Mouse (Mus musculus) forebrain, postnatal 0 days (tissue): Measurements from ENCODE around the gene Mad1l1. TPM values are rescaled to one million over a fixed set of nuclear protein-coding genes. Genes with fewer than 3 reads are reported as not detected.

Experiments
- ATAC-seq: fragments of 200-750 bp; cut with Nextera tagmentation; 2 replicates; pipeline ENCODE4 v1.8.0; 2017; ENCODE audit warnings: mild to moderate bottlenecking, moderate library complexity
- DNase-seq: peaks from one replicate; pipeline ENCODE4 v3.0.0-alpha.2; 2015
- H3K27ac ChIP-seq: fragments of 300-500 bp; sonication (generic); 2 replicates; pipeline ENCODE4 v1.5.1; 2014; ENCODE audit warnings: low read depth, mild to moderate bottlenecking, antibody characterized with exemption, low read length, moderate library complexity, mixed read lengths
- H3K27me3 ChIP-seq: fragments of 300-500 bp; sonication (generic); 2 replicates; pipeline ENCODE4 v1.6.1; 2014; ENCODE audit warnings: mild to moderate bottlenecking, low read length, mixed read lengths; ENCODE audit not compliant: insufficient read depth
- H3K36me3 ChIP-seq: fragments of 300-500 bp; sonication (generic); 2 replicates; pipeline ENCODE4 v1.6.1; 2014; ENCODE audit warnings: mild to moderate bottlenecking, moderate library complexity; ENCODE audit not compliant: insufficient read depth
- H3K4me1 ChIP-seq: fragments of 300-500 bp; sonication (generic); 2 replicates; pipeline ENCODE4 v1.6.1; 2014; ENCODE audit warnings: antibody characterized with exemption; ENCODE audit not compliant: insufficient read depth
- H3K4me2 ChIP-seq: fragments of 300-500 bp; sonication (generic); 2 replicates; pipeline ENCODE4 v1.6.1; 2014; ENCODE audit warnings: low read depth, mild to moderate bottlenecking, moderate library complexity
- H3K4me3 ChIP-seq: fragments of 300-500 bp; sonication (generic); 2 replicates; pipeline ENCODE4 v1.5.1; 2014; ENCODE audit warnings: low read depth, low read length, mixed read lengths
- H3K9ac ChIP-seq: fragments of 300-500 bp; sonication (generic); 2 replicates; pipeline ENCODE4 v1.6.1; 2014; ENCODE audit warnings: mild to moderate bottlenecking
- H3K9me3 ChIP-seq: fragments of 300-500 bp; sonication (generic); 2 replicates; pipeline ENCODE4 v1.6.1; 2016; ENCODE audit warnings: low read length
- CTCF ChIP-seq: sonication (generic); IDR thresholded peaks from 2 replicates; pipeline ENCODE4 v1.5.1; 2016; ENCODE audit warnings: antibody characterized with exemption, control low read depth, low read depth
- WGBS: fragments of 180-500 bp; shearing (Covaris S2); extraction: QIAGEN DNeasy Blood & Tissue Kit; methylation state at CpG from one replicate; pipeline ENCODE4 v1.1.7; 2014; 5-methylcytosine and 5-hydroxymethylcytosine counted together
- polyA plus RNA-seq: library from polyadenylated mRNA; unstranded; fragments of >200 nt; fragmentation: Nextera tagmentation; extraction: Ambion mirVana; gene quantifications from 2 replicates; pipeline ENCODE4 v1.2.1, GENCODE M21; 2015
- total RNA-seq: library from RNA; depleted of rRNA; stranded (reverse); fragments of >200 nt; gene quantifications from 2 replicates; pipeline ENCODE4 v1.2.3, GENCODE M21; 2014

Mad1l1 gene
- total and polyA plus RNA-seq, 2 experiments from 2014 or later = 21.3 to 29.5 TPM

DNA sequence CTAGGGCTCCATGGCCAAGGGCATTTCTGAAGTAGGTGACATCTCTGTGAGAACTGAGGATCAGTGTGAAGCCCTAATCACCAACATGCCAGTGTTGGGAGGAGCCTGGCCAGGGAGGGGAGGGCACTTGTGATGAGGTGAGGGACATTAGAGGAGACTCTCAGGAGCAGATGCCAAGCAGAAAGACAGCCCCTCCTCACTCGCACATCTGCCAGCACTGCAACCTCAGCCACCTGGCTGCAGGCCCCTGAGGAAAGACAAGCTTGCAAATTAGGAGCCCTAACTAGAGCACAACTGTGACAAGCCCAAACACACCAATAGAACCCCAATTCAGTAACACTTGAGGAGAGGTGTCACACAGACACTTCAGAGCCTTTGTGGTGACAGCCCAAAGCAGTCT, 120.2 kb downstream of the Mad1l1 start:
- H3K27ac ChIP-seq = no peak overlapping the region
- WGBS = 93% methylated on average over 1 of the region's 1 CpGs
- no peak overlapping the region for H3K9ac ChIP-seq
- no peak overlapping the region for H3K4me3 ChIP-seq
- no peak overlapping the region for H3K4me2 ChIP-seq
- TF ChIP-seq CTCF = no peak
- ATAC-seq (no peak), DNase-seq (no peak)
- H3K36me3 ChIP-seq = no peaks in the 10 kb centered on the region
- H3K27me3 ChIP-seq = no peaks in the 10 kb centered on the region
- H3K9me3 ChIP-seq = no peaks in the 10 kb centered on the region
- H3K4me1 ChIP-seq = no peaks in the 10 kb centered on the region

DNA sequence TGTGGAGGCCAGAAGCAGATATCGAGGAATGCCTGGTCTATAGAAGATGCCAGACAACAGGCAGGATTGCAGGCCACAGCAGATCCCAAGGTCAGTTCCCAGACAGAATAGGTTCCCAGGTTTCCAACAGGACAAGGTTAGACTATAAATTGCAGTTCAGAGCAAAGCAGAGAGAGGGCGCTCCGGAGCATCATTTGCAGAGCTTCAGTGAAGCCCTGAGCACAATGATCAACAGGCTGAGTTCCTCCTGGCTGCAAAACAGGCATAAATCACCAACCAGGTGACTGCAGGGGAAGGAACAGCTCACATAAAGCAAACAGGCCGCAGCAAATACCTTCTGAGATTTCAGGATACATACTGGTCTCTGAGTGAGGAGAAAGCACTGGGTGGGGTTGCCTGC, 123.6 kb downstream of the Mad1l1 start:
- Histone ChIP-seq H3K4me1 (no peaks in the 10 kb centered on the region; the same call in 1 of the 2 replicates), H3K4me2 (no peak overlapping the region), H3K27ac (no peak overlapping the region), H3K27me3 (no peaks in the 10 kb centered on the region), H3K9me3 (no peaks in the 10 kb centered on the region), H3K4me3 (no peak overlapping the region), H3K36me3 (no peaks in the 10 kb centered on the region), H3K9ac (no peak overlapping the region)
- ATAC-seq = peak; percentile 49; the same call in 1 of the 2 replicates
- DNase-seq = peak; percentile 72
- TF ChIP-seq CTCF = peak; percentile 73
- 40% methylated on average over 4 of the region's 4 CpGs for WGBS

DNA sequence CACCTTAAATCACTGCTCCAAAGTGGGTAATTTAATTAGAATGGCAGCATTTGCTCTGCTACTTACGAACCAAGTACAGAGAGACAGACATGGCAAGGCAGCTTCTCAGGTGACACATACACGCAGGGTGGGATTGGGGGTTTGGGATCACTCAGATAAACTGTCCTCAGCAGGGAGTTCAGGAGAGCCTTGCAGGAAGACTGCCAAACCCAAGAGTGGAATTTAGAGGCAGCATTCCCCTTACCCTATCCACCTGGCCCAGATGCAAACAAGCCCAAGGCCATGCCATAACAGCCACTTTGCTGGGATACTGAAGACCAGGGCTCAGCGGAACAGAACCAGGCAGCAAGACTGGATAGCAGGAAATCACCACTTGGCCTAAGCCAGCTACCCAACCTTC, 124.9 kb downstream of the Mad1l1 start:
- no peak overlapping the region for H3K27ac ChIP-seq
- no peak overlapping the region for H3K9ac ChIP-seq
- H3K36me3 ChIP-seq = no peaks in the 10 kb centered on the region
- H3K4me1 ChIP-seq = no peaks in the 10 kb centered on the region; the same call in 1 of the 2 replicates
- H3K9me3 ChIP-seq = no peaks in the 10 kb centered on the region
- no peak overlapping the region for H3K4me2 ChIP-seq
- H3K27me3 ChIP-seq = no peaks in the 10 kb centered on the region
- TF ChIP-seq CTCF = no peak
- no peak for DNase-seq
- ATAC-seq = no peak
- no peak overlapping the region for H3K4me3 ChIP-seq
- WGBS = 92% methylated on average over 3 of the region's 3 CpGs

DNA sequence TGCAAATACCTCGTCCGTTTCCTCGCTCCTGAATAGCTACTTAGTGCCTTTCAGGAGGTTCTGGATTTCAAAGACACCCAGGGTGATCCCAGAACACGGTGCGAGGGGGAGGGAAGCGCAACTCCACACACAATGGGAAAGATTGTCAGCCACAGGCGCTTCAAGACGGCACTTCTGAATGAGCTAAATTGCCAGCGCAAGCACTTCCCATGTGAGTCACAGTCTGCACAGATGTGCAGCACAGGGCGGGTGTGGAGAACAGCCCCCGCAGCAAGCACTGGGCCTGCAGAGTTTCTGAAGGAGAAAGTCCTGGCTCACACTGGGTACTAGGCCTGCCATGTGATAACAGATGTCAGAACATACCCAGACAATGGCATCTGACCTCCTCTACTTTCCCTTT, 127.2 kb downstream of the Mad1l1 start:
- TF ChIP-seq CTCF = no peak
- DNase-seq = peak; percentile 61

DNA sequence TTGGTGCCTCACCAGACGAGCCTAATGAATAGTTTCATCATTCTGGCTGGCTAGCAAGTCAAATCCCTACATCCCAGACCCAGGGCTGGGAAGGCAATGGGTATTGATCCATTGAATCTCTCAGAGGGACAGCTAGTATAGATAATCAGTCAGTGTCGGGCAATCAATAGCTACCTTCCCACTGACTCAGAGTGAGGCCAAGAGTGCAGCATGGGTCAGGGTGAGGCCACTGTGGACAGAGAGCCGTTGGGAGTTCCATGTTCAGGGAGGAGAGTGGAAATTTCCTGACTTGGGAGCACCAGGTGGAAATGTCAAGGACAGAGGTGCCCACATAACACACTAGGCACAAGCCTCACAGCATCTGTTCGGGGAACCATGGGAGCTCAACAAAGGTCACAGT, 129.8 kb downstream of the Mad1l1 start:
- no peak for TF ChIP-seq CTCF
- no peaks in the 10 kb centered on the region for H3K9me3 ChIP-seq
- H3K4me2 ChIP-seq = no peak overlapping the region
- DNase-seq (no peak), ATAC-seq (no peak)
- H3K27ac ChIP-seq = no peak overlapping the region
- WGBS = 76% methylated on average over 4 of the region's 4 CpGs
- no peak overlapping the region for H3K4me3 ChIP-seq
- no peaks in the 10 kb centered on the region; the same call in 1 of the 2 replicates for H3K4me1 ChIP-seq
- no peak overlapping the region for H3K9ac ChIP-seq
- H3K36me3 ChIP-seq = no peaks in the 10 kb centered on the region
- H3K27me3 ChIP-seq = no peaks in the 10 kb centered on the region

More for the DNA sequence above, 127.2 kb downstream of the Mad1l1 start:
- Histone ChIP-seq H3K36me3 (no peaks in the 10 kb centered on the region), H3K4me2 (no peak overlapping the region), H3K4me3 (no peak overlapping the region), H3K27ac (peak overlapping the region; percentile 21; the same call in 1 of the 2 replicates), H3K4me1 (no peaks in the 10 kb centered on the region; the same call in 1 of the 2 replicates), H3K9ac (no peak overlapping the region), H3K9me3 (no peaks in the 10 kb centered on the region), H3K27me3 (no peaks in the 10 kb centered on the region)
- ATAC-seq = peak; percentile 91
- WGBS = 32% methylated on average over 11 of the region's 11 CpGs

DNA sequence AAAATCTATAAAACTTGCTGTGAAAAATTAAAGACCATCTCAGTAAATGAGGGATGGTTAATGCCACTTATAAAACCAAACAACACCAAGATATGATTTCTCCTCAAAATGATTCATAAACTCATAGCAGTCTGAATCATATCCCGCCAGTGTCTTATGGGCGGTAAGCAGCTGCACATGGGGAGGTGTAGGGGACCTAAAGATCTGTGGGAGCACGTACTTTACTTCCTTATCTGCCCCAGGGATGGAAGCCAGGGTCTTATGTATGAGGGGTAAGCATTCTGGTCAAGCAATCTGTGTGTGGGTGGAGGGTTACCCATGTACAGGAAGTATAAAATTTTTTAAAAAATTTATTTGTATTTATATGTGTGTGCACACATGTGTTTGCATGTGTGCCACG, 135.0 kb downstream of the Mad1l1 start:
- no peak for DNase-seq
- H3K9ac ChIP-seq = no peak overlapping the region
- H3K4me3 ChIP-seq = no peak overlapping the region
- no peak overlapping the region for H3K4me2 ChIP-seq
- no peak for ATAC-seq
- H3K4me1 ChIP-seq = no peaks in the 10 kb centered on the region
- no peaks in the 10 kb centered on the region for H3K36me3 ChIP-seq
- no peak for TF ChIP-seq CTCF
- no peak overlapping the region for H3K27ac ChIP-seq
- WGBS = 91% methylated on average over 4 of the region's 4 CpGs
- no peaks in the 10 kb centered on the region for H3K27me3 ChIP-seq
- no peaks in the 10 kb centered on the region for H3K9me3 ChIP-seq

DNA sequence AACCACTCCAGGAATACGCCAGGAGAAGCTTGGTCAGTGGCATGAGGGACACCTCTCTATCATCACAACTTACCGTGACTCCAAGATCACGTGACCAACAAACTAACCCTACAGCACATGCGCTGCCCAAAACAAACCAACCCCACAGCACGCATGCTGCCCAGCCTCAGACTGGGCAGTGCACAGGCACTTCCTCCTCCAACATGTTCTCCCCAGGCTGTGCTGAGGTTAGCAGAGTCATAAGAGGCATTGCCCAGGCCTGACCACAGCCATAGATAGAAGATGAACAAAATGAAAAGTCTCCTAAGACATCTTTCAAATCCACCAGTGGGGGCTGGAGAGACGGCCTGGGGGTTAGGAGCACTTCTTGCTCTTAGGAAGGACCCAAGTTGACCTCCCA, 135.6 kb downstream of the Mad1l1 start:
- no peak overlapping the region for H3K4me3 ChIP-seq
- DNase-seq = no peak
- WGBS = 95% methylated on average over 6 of the region's 6 CpGs
- H3K9me3 ChIP-seq = no peaks in the 10 kb centered on the region
- H3K27me3 ChIP-seq = no peaks in the 10 kb centered on the region
- H3K4me1 ChIP-seq = no peaks in the 10 kb centered on the region
- H3K36me3 ChIP-seq = no peaks in the 10 kb centered on the region
- no peak overlapping the region for H3K4me2 ChIP-seq
- no peak for ATAC-seq
- no peak overlapping the region for H3K9ac ChIP-seq
- H3K27ac ChIP-seq = no peak overlapping the region
- no peak for TF ChIP-seq CTCF

DNA sequence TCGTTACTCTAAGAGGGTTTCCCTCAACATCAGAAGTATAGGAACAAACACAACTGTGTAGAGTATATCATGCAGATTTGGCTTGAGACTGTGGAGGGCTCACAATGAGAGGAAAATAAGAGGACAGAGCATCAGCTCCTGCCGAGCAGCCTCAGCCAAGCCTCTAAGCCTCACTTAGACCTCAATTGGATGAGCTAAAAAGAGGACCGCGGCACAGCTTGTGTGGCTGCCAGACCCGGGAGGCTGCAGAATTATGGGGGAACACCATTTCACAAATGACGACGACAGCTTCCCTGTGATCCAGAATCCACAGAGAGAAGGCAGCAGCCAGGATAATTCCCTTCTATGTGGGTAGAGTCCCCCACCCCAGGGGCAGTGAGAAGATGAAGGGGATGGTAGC, 138.0 kb downstream of the Mad1l1 start:
- H3K4me3 ChIP-seq = no peak overlapping the region
- peaks cover 3% of the 10 kb centered on the region; the same call in 1 of the 2 replicates for H3K4me1 ChIP-seq
- no peaks in the 10 kb centered on the region for H3K27me3 ChIP-seq
- DNase-seq (no peak), ATAC-seq (no peak)
- no peaks in the 10 kb centered on the region for H3K9me3 ChIP-seq
- H3K27ac ChIP-seq = no peak overlapping the region
- TF ChIP-seq CTCF = no peak
- no peak overlapping the region for H3K9ac ChIP-seq
- no peak overlapping the region for H3K4me2 ChIP-seq
- H3K36me3 ChIP-seq = no peaks in the 10 kb centered on the region
- WGBS = 48% methylated on average over 7 of the region's 7 CpGs
